Mouse (Mus musculus) intestine, embryonic 14.5 days (tissue): ENCODE measurements around the gene Wbp2. TPM values are rescaled to one million over a fixed set of nuclear protein-coding genes. Genes with fewer than 3 reads are reported as not detected.

Source experiments
- ATAC-seq: fragments of 200-750 bp; cut with Nextera tagmentation; replicated peaks from 2 replicates; pipeline ENCODE4 v1.8.0; 2017; ENCODE audit warnings: low read depth, moderate number of reproducible peaks, moderate TSS enrichment, moderate library complexity; ENCODE audit not compliant: low FRiP score, low TSS enrichment
- DNase-seq: peaks from one replicate; pipeline ENCODE4 v3.0.0-alpha.2; 2018; ENCODE audit warnings: low spot score
- H3K27ac ChIP-seq: fragments of 300-500 bp; sonication (generic); 2 replicates; pipeline ENCODE4 v1.5.1; 2014; ENCODE audit warnings: low read depth, mild to moderate bottlenecking, control low read depth
- H3K27me3 ChIP-seq: fragments of 300-500 bp; sonication (generic); replicated peaks from 2 replicates; pipeline ENCODE4 v1.6.1; 2014; ENCODE audit warnings: low read length, control low read depth; ENCODE audit not compliant: control insufficient read depth, insufficient read depth
- H3K36me3 ChIP-seq: fragments of 300-500 bp; sonication (generic); 2 replicates; pipeline ENCODE4 v1.6.1; 2014; ENCODE audit warnings: low read length, control low read depth; ENCODE audit not compliant: control insufficient read depth, insufficient read depth
- H3K4me1 ChIP-seq: fragments of 300-500 bp; sonication (generic); replicated peaks from 2 replicates; pipeline ENCODE4 v1.6.1; 2014; ENCODE audit warnings: low read length, control low read depth, mixed read lengths; ENCODE audit not compliant: control insufficient read depth, insufficient read depth
- H3K4me2 ChIP-seq: fragments of 300-500 bp; sonication (generic); 2 replicates; pipeline ENCODE4 v1.6.1; 2014; ENCODE audit warnings: low read length
- H3K4me3 ChIP-seq: fragments of 300-500 bp; sonication (generic); 2 replicates; pipeline ENCODE4 v1.5.1; 2014; ENCODE audit warnings: low read depth, low read length, control low read depth, mixed read lengths
- H3K9ac ChIP-seq: fragments of 300-500 bp; sonication (generic); 2 replicates; pipeline ENCODE4 v1.6.1; 2014; ENCODE audit warnings: mild to moderate bottlenecking, low read length
- H3K9me3 ChIP-seq: fragments of 300-500 bp; sonication (generic); 2 replicates; pipeline ENCODE4 v1.6.1; 2016; ENCODE audit warnings: low read length, control low read depth; ENCODE audit not compliant: control insufficient read depth
- WGBS: fragments of 180-500 bp; shearing (Covaris S2); extraction: QIAGEN DNeasy Blood & Tissue Kit; methylation state at CpG from one replicate; pipeline ENCODE4 v1.1.7; 2014; 5-methylcytosine and 5-hydroxymethylcytosine counted together
- polyA plus RNA-seq: library from polyadenylated mRNA; unstranded; fragments of >200 nt; fragmentation: Nextera tagmentation; extraction: Ambion mirVana; gene quantifications from 2 replicates; pipeline ENCODE4 v1.2.1, GENCODE M21; 2014

The Wbp2 gene
- polyA plus RNA-seq, 1 experiment from 2014 or later: 85.0 TPM

DNA sequence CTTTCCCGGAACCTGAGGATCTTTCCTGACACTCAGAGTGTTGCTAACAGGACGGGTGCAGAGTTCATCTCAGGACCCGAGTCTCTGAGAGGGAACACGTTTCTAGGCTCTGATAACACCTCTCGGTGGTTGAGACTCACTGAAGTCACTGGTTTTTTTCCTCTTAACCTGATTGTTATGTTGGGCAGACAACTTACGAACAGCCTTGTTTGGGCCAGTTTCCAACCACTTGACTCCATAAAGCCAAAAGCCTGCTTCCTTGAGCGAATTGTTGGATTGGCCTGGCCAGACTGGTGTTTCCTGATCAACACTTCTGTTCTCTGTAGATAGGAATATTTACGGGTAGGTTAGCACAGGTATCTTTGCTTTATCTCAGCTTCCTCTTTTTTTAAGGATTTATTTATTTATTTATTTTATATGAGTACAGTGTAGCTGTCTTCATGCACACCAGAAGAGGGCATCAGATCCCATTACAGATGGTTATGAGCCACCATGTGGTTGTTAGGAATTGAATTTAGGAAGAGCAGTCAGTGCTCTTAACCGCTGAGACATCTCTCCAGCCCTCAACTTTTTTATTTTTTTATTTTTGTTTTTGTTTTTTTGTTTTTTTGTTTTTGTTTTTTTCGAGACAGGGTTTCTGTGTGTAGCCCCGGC lies 2.1 kb upstream of the Wbp2 start:
- H3K27me3 ChIP-seq: no peaks in the 10 kb centered on the region
- no peak for ATAC-seq
- H3K4me3 ChIP-seq: no peak overlapping the region
- peaks cover 4% of the 10 kb centered on the region for H3K36me3 ChIP-seq
- H3K27ac ChIP-seq: no peak overlapping the region
- H3K9me3 ChIP-seq: no peaks in the 10 kb centered on the region
- H3K4me2 ChIP-seq: no peak overlapping the region
- WGBS: 81% methylated on average over 11 of the region's 11 CpGs
- H3K4me1 ChIP-seq: peaks cover 14% of the 10 kb centered on the region
- H3K9ac ChIP-seq: no peak overlapping the region
- DNase-seq: no peak

DNA sequence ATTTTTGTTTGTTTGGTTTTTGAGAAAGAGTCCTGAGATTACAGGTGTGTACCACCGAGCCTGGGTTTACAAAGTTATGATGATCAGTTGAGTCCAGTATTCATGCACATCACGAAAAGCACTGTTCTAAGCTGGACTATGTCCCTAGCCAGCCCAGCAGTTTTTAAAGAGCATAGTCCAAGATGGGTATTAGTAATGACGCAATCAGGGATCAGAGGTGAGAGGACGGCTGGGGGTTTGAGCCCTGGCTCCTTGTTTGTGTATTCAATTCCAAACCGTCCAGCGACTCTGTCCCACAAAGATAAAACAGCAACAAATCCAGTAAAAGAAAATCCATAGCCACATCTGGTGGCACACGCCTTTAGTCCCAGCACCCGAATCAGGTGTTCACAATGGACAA lies 1.4 kb upstream of the Wbp2 start:
- Histone ChIP-seq H3K4me2 (peak overlapping the region; percentile 65), H3K27ac (no peak overlapping the region), H3K4me1 (peaks cover 13% of the 10 kb centered on the region), H3K9ac (no peak overlapping the region), H3K9me3 (no peaks in the 10 kb centered on the region), H3K4me3 (no peak overlapping the region), H3K36me3 (peaks cover 10% of the 10 kb centered on the region), H3K27me3 (no peaks in the 10 kb centered on the region)
- DNase-seq (no peak), ATAC-seq (no peak)
- 80% methylated on average over 8 of the region's 8 CpGs for WGBS

DNA sequence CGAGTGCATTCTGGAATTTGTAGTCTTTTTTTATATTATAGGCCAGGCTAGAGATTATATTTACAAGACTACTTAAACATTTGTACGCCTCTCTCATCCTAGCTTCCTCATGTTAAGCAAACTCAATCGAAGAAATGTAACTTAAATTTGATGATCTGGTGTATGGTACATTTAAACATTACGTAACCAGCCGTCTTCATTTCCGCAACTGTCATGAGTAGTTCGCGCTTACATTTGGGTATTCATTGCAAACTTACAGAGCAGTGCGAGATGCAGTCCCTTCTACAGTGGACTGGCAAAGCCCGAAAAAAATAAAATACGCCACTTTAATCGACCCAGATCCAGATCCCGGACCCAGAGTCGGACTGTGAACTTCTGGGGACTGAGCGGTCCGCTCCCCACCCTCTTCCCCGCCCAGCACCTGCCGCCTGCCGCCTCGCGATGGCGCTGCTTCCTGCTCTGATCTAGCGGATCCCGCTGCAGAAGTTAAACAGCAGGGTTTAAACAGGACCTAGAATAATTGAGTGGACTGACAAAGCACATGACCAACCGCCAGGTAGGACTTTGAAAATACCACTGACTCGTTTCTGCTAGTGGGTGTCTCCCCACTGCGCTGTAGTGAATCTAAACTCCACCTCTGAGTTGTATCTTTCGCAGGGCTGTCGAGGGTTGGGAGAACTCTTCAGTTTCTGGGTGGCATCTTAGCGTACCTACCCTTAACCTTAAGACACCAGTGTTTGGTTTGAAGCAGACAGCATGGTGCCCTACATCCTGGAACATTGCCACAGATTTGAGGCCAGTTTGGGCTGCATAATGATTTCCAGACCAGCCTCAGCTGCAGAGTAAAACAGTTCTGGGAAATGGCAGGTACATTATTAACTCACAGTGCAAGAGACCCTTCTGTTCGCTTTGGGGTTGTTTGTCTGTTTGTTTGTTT lies 667 bp upstream of the Wbp2 start:
- Histone ChIP-seq H3K4me1 (peaks cover 13% of the 10 kb centered on the region), H3K36me3 (peaks cover 16% of the 10 kb centered on the region), H3K9ac (peak overlapping the region; percentile 44), H3K9me3 (no peaks in the 10 kb centered on the region), H3K27ac (peak overlapping the region; percentile 82), H3K27me3 (no peaks in the 10 kb centered on the region), H3K4me3 (peak overlapping the region; percentile 54), H3K4me2 (peak overlapping the region; percentile 65)
- DNase-seq: peak; percentile 94
- peak; percentile 79 for ATAC-seq
- WGBS: 3% methylated on average over 31 of the region's 31 CpGs

DNA sequence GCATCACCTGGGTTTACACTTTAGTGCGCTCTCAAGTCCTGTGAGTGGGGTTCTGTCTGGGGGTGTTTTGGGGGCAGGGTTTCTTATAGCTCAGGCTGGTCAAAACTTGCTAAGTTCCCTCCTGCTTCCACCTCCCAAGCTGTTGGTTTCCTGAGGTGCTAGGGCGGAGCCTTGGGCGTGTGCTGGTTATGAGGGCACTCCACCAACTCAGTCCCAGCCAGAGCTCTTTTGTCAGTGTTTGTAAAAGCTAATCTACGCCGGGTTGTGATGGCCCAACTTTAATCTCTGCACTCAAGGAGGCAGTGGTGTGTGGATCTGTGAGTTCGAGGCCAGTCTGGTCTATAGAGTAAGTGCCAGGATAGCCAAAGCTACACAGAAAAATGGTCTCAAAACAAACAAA lies 2.6 kb downstream of the Wbp2 start:
- Histone ChIP-seq H3K27ac (no peak overlapping the region), H3K36me3 (peaks cover 49% of the 10 kb centered on the region), H3K9ac (no peak overlapping the region), H3K27me3 (no peaks in the 10 kb centered on the region), H3K4me3 (no peak overlapping the region), H3K4me1 (peaks cover 19% of the 10 kb centered on the region), H3K4me2 (no peak overlapping the region), H3K9me3 (no peaks in the 10 kb centered on the region)
- ATAC-seq (no peak), DNase-seq (no peak)
- WGBS: 87% methylated on average over 6 of the region's 6 CpGs

DNA sequence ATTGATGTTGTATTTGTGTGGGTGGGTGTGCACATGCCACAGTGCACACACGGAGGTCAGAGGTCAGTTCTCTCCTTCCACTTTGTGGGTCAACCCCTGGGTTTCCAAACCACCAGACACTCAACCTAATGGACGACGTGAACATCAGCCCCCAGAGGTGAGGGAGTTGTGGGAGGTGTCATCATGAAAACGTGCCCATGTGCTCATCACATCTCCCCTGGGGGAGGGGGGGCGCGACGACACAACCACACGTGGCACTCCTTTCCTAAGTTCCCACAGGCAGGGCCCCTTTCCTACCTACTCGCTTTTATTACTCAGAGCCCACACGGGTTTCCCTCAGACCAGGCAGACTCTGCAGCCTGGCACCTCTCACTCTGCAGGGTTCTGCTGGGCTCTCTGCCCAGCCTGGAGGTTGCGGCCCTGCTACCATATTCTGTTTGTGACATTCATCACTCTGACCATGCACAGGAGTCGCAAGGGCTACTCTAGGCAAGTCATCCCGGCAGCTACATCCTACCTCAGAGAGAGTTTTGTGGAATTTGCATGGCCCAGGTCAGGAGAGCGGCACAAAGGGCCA lies 3.6 kb downstream of the Wbp2 start:
- Histone ChIP-seq H3K4me3 (no peak overlapping the region), H3K36me3 (peaks cover 53% of the 10 kb centered on the region), H3K9ac (no peak overlapping the region), H3K9me3 (no peaks in the 10 kb centered on the region), H3K27ac (no peak overlapping the region), H3K4me1 (peaks cover 25% of the 10 kb centered on the region), H3K27me3 (no peaks in the 10 kb centered on the region), H3K4me2 (no peak overlapping the region)
- WGBS: 87% methylated on average over 14 of the region's 14 CpGs
- ATAC-seq (no peak), DNase-seq (no peak)

DNA sequence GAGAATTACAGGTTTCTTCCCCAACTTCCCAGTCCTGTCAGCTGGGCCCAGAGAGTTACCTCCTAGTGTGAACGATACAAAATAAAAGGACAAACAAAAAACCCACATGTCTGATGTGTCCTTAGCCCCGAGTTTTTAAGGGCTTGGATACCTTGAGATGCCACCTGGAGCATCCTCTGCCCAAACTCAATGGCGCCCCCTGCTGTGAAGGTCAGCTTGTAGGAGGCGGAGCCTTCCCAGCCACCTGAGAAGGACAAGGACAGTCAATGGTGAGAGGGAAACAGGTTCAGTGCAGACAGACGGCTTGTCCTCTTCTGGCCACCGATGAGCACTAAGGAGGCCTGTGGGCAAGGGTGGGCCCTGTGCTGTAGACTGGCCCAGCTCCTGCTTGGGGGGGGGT lies 5.7 kb downstream of the Wbp2 start:
- no peaks in the 10 kb centered on the region for H3K9me3 ChIP-seq
- WGBS: 58% methylated on average over 6 of the region's 6 CpGs
- peaks cover 53% of the 10 kb centered on the region for H3K36me3 ChIP-seq
- H3K4me2 ChIP-seq: no peak overlapping the region
- DNase-seq (peak; percentile 77), ATAC-seq (no peak)
- H3K4me3 ChIP-seq: no peak overlapping the region
- H3K27me3 ChIP-seq: no peaks in the 10 kb centered on the region
- no peak overlapping the region for H3K27ac ChIP-seq
- H3K4me1 ChIP-seq: peaks cover 27% of the 10 kb centered on the region
- no peak overlapping the region for H3K9ac ChIP-seq

DNA sequence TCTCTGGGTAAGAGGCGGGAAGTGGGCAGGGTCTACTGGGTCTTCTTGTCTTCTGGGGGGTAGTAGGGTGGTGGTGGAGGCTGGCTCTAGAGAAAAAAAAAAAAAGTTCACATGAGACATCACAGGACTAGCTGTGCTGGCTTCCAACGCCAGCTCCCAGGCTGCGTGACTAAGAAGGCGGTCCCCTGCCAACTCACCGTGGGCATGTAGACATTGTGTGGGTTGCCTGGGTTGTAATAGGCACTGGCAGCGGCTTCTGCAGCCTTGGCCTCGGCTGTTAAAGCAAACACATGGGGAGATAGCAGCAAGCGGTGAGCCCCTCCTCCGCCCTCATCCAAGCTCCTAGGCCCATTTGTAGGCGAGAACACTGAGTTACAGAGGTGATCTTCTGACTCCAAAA lies 7.3 kb downstream of the Wbp2 start:
- Histone ChIP-seq H3K4me2 (no peak overlapping the region), H3K27ac (no peak overlapping the region), H3K9ac (no peak overlapping the region), H3K9me3 (no peaks in the 10 kb centered on the region), H3K4me3 (no peak overlapping the region), H3K27me3 (no peaks in the 10 kb centered on the region), H3K36me3 (peaks cover 51% of the 10 kb centered on the region), H3K4me1 (peaks cover 22% of the 10 kb centered on the region)
- ATAC-seq: no peak
- 65% methylated on average over 10 of the region's 10 CpGs for WGBS
- DNase-seq: no peak

DNA sequence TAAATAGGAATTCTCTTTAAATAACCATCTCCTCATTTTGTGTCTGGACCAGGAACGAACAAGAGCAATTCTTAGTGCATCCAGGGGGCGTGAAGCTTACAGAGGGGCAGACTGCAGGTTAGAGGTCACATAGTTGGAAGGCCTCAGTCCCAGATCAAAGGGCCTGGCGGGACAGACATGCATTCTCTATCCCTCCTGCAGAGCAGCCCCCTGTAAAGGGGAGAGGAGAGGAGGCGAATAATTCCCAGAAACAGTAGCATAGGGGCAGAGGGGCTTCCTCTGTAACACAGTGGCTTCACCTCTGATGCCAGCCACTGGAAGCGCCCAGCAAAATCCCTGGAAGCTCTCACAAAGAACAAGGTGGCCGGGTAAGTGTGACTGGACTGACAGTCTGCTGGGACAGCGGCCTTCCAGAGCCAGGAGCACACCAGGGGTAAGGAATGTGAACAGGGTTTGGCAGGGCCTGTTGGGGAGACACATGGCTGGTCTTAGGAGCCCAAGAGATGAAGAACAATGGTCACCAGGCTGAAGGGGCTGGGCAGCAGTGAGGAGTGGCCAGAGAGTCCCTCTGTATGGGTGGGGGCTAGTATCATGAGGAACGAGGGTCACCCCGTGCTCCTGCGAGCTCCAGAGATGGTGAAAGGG lies 8.0 kb downstream of the Wbp2 start:
- peaks cover 22% of the 10 kb centered on the region for H3K4me1 ChIP-seq
- H3K9ac ChIP-seq: no peak overlapping the region; the same call in 1 of the 2 replicates
- WGBS: 41% methylated on average over 10 of the region's 10 CpGs
- DNase-seq (no peak), ATAC-seq (no peak)
- H3K4me3 ChIP-seq: no peak overlapping the region
- H3K27me3 ChIP-seq: no peaks in the 10 kb centered on the region
- H3K27ac ChIP-seq: no peak overlapping the region
- H3K36me3 ChIP-seq: peaks cover 48% of the 10 kb centered on the region
- peak overlapping the region; percentile 42 for H3K4me2 ChIP-seq
- no peaks in the 10 kb centered on the region for H3K9me3 ChIP-seq
